Mouse (Mus musculus) frontal cortex, postnatal 25 days (tissue): Measurements from ENCODE around the gene Abcc2.

Experiments used
- DNase-seq, 2 experiments: peaks; one replicate each; pipeline ENCODE4 v3.0.0; 2022; ENCODE audit warnings: low spot score in 2 of 2

The Abcc2 gene

DNA sequence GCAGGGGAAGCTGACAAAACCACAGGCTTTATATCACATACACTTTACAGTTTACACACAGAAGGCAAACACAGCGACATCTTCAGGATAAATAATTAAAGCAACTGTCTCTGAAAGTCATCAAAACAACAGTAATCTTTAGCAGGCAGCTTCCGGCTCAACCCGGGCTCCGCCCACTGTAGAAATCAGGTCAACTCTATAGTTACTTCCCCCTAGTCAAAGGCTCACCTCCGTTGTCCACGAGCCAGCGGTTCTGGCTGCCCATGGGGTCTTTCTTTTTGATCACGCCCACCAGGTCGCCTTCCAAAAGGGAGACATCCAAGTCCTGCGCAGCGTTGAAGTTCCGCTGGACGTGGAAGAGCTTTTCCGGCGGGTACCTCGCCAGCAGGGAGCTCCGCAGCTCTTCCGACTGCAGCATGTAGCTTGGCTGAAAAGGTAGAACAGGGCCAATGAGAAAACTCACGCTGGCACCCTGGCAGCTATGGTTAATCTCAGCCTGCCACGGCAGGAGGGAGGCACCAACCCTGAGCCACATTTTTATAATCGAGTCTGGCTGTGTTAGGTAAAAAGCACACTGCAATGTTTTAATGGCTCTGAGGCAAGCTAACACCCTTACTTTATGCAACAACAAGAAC lies 70.1 kb downstream of the Abcc2 start:
- DNase-seq, result no peak

DNA sequence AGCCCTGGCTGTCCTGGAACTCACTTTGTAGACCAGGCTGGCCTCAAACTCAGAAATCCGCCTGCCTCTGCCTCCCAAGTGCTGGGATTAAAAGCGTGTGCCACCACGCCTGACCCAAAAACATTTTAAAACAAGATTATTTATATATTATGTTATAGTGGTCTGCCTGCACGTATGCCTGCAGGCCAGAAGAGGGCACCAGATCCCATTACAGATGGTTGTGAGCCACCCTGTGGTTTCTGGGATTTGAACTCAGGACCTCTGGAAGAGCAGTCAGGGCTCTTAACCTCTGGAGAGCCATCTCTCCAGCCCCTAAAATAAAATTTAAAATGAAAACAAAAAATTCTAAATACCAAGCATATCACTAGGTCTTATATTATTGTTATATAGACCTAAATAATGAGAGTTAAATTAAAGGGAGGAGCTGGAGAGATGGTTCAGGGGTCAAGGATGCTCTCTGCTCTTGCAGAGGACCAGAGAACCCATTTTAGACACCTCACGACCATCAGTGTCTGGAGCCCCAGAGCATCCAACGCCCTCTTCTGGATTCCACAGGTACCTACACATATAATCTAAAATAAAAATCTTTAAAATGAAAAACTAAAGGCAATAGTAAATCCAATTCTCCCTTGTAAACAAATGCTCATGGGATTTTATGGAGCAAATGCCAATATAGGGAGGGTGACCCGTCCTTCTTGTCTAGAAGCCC lies 71.0 kb downstream of the Abcc2 start:
- DNase-seq, result no peak

DNA sequence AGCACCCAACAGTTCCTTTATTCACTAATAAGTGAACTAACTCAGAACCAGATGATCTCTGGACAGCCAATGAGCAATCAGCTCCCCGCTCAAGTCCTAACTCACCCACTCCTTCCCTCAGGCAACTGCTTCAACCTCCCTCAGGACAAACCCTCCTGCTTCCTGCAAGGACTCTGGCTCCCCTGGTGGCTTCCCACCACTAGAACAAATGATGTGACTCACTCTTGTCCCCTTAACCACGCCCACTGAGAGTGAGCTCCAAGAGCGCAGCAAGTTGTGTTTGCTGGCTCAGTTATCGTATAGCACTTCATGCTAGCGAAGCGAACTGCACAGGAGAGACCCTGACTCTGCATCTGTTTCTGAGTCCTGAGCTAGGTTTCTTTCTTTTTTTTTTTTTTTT lies 75.4 kb downstream of the Abcc2 start:
- no peak for DNase-seq

DNA sequence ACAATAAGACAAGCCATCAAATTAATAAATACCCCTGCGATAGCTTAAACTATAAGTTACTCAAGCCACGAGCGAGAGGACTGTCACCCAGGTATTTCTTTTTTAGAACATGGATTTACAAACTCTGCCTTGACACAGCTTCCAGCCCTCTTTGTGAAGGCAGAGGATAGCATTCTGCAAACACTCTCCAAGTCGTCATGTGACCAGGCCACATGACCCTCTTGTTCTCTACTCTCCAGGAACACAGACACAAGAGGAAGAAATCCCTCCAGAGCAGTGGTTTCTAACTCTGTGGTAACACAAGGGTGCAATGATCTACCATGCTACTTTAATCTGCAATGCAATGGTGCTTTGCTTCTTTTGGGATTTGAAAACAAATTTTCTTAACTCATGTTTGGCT lies 88.4 kb downstream of the Abcc2 start:
- DNase-seq, result no peak

DNA sequence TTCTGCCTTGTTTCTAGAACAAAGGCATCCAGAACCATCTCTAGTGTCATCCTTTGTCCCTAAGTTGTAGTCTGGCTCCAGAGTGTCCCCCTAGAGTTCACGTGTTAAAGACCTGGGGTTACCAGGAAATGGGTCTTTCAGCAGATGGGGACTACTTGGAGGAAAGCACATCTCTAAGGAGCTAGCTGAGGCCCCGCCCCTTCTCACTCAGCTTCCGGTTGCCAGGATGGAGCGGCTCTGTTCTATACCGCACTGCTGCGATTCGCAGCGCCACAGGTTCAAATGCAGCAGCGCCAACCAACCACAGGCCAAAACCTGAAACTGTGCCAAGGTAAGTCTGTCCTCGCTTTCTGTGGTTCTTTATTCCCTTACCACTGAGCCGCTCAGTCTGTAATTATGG lies 92.4 kb downstream of the Abcc2 start:
- DNase-seq, result no peak

- DNase-seq, result no peak
These were observed 94.0 kb downstream of the Abcc2 start for GRCm38 (mm10) chr19:43875996-43876395.

DNA sequence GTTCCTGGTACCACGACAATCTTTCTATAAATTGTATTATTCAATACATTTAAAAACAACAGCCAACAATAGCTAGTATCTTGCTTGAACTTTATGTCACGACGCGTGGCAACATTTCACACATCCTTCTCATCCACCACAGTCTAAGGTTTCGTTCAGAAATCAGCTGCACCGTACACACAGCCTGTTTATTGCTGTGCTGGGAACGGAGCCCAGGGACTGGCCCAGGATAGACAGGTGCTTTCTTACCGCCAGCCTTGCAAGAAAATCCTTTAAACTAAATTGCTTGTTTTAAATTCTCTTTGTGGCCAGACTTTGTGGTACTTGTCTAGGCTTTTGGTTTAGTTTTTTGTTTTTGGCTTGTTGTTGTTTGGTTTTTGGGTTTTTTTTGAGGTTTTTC lies 95.4 kb downstream of the Abcc2 start:
- DNase-seq, result no peak

DNA sequence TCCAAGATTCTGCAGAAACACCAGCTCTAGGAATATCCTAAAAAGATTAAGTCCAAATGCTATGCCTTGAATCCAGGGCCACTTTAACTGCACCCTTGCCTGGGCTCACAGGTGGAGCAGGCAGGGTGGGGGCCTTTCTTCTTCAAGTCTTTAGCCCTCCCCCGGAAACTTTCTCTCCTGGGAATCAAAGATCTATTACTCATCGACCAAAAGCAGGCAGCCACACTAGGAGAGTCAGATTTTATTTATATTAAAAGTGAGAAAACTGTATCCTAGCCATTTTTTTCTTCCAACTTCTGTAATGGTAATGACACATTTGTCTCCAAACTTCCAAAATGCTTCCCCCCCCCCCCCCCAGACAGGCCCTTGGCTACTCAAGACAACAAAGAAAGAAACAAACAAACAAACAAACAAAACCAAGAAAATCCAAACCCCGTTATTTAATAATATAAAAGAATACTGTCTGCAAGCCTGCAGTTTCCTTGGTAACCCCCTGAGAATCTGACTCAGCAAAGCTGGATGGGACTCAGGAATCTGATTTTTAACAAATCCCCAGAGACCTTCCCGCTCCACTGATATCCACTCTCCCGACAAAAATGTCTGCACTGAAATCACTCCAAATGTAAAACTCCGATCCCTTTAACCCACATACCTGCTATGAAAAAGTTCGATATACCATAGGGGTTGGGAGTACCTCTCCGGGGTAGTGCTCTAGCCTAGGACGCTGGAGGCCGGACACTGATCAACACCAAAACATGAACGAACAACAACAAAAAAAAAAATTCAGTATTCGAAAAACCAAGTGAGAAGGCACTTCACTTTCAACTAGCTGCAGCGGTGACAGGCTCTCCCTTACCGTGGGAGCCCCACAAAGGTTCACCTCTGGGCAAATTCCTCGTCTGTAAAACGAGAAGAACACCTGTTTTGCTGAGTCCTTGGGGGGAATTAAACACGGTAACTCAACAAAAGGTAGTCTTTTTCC lies 96.4 kb downstream of the Abcc2 start:
- no peak for DNase-seq

DNA sequence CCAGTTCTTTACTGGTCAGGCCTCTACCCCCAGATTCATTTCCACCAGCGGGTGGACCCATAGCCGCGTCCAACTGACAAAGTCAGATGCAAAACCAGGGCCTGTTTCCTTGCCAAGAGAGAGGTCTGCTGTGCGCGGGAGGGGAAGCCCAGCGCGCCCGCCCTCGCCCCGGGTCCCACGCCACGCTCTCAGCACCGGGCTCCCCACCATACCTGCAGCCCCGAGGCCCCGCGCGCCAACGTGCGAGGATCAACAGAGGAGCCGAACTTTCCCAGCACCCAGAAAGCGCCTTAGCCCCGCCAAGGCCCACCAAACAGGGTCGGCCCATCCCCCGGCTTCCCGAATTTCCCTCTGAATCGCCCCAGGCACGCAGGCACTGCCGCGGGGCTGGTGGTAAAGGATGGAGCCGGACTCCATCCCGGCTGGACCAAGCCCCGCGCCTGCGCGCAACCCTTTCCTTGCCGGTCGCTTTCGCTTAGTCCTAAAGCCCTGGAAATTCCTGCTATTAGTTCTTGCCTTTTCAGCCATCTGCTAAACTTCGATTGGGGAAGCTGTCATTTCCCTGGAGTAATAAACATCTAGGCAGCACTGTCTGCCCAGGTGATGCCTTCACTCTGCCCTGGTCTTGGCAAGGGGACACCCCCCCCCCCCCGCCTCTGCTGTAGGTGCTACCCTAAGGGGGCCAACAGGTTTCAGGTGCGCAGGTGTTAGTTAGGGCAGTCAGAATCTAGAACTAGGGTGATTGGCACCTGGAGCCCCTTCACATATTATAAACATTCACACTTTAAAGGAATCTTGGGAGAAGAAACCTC lies 97.6 kb downstream of the Abcc2 start:
- peak; percentile 21 to 31 for DNase-seq

DNA sequence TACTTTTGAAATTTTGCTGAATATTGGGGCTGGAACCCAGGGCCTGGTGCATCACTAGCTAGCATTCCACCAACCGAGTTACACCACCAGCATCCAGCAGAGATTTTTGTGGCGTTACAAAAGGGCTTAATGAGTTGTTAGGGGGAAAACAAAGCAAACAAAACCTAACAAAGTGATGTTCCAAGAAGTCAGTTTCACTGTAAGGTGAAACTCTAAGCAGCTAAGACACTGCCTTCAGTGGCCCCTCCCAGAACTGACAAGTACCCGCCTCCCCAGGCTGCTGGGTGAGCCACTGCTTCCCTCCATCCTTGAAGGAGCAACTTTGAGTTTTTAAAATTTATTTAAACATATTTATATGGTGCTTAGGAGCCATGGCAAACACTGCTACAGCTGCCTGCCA lies 98.4 kb downstream of the Abcc2 start:
- DNase-seq, result no peak

- DNase-seq, result no peak
These were observed 99.6 kb downstream of the Abcc2 start for GRCm38 (mm10) chr19:43881615-43882014.

DNA sequence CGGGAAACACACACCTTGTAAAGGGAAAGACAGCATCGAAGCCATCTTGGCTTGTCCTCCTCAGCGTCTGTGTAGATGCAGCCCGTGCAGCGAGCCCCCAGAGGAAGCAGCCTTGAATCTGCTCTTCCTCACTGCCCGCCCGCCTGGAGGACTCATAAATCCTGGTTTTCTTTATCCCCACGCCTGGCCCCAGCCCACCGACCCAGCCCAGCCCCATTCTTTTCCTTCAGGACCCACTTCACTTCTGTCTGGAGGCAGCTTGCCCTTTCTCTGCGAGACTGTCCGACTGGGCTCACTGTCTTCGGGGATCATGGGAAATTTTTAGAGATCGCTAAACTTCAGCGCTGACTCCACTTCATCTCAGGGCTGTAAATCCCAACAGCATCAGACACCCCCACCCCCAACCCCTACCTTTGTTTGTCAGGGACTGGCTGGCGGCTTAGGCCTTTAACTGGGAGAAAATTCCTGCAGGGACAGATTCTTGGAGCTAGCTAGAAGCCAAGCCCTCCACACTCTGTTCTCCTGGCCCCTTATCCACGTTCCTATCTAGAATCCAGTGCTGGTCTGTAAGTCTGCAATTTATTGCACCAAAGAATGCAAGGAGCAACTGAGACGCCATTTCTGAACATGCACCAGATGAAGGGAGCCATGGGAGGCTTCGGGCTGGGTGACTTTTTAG lies 101.0 kb downstream of the Abcc2 start:
- no peak for DNase-seq

DNA sequence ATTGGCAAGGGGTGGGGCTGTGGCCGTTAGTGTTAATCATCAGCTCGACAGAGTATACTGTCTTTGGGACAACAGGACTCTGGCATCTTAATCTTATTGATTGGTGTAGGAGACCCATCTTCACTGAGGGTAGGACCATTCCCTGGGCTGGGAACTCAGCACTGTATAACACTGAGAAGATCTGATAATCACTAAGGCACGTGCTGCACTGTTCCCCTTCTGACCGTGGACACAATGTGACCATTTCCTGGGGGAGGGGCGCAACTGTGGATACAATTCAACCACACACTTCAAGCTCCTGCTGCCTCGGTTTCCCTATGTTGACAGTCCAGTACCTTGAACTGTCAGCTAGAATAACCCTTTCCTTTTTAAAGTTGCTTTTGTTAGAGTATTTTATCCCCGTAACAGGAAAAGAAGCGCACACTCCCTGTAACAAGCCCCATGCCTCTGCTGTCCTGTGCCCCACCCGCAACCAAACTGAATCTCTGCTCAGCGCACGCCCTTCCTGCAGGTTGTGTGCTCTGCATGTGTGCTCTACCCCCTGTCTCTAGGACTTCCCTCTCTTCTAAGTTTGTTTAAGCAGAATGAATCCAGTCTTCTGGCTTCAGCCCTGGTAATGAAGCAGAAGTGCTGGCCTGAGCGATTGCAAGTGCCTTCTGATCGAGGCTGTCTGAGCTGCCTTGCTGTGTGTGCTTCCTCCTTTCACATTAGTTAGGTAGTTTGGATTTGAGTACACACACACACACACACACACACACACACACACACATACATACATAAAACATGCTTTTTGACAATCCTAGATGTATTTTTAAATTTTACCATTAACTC lies 102.9 kb downstream of the Abcc2 start:
- no peak for DNase-seq

DNA sequence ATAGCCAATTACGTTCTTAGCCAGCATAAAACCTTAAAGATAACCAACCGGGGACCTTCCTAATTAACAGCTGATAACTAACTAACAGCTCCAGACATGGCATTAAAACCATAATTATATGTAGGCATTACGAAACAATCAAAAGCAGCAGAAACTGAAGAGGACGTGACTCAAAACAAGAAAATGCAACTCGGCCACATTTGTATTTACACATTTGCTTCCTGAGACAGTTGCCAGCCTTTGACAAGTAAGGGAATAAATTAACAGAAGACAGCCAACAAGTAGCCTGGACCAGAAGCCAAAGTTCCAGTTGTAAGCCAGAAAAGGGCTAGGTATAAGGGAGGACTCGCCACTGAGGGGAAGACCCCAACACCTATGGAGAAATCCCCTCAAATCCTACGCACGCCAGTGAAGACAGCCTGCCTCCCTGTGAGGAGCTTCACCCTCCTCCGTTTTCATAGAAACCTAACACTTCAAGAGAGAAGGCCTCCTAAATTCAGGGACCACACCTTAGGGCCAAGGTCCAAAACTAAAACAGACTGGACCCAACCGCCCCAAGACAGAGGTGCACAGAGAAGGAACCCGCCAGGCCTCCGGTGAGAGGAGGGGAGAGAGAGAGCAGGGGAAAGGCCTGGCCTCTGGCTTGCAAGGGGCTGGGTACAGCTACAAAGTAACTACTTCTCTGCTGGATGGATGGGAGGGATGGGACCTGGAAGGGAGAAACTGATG lies 104.5 kb downstream of the Abcc2 start:
- DNase-seq, result no peak

DNA sequence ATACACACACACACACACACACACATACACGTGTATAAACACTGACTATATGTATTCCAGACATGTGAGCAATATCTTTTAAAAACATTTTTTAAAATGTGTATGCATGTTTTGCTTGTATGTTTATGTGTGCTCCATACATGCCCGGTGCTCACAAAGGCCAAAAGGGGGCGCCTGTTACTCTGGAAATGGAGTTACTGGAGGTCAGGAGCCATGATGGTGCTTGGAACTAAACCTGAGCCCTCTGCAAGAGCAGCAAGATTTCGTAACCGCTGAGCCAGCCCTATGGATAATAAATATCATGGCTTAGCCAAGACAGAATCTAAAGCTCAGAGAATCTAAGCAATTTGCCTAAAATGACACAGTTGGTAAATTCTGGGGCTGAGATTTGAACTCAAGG lies 105.2 kb downstream of the Abcc2 start:
- DNase-seq, result no peak

GRCm38 (mm10) chr19:43887725-43888124 lies 105.7 kb downstream of the Abcc2 start:
- no peak for DNase-seq
